Mouse (Mus musculus): ENCODE results near the gene Bcor.

GRCm38 (mm10) chrX:12076763-12077600 lies 83.2 kb downstream of the Bcor start:
- TF ChIP-seq USF1 (IDR thresholded peaks at IDR 0.05; ENCODE audit: low read depth) (no peak), POLR2A (IDR thresholded peaks at IDR 0.05; ENCODE audit: insufficient read length, low read depth) (no peak), MAX (IDR thresholded peaks at IDR 0.05; ENCODE audit: low read depth) (no peak), E2F4 (IDR thresholded peaks at IDR 0.05; ENCODE audit: insufficient read depth) (no peak), MYOD1 (IDR thresholded peaks at IDR 0.05; ENCODE audit: control insufficient read depth in 1 of 3, insufficient read length in 2 of 3, low read depth in 2 of 3) (no peak), TCF12 (IDR thresholded peaks at IDR 0.05; ENCODE audit: insufficient read depth, poor library complexity, severe bottlenecking) (no peak), SRF (IDR thresholded peaks at IDR 0.05; ENCODE audit: control insufficient read depth, insufficient read length, low read depth) (no peak), POLR2AphosphoS2 (IDR thresholded peaks at IDR 0.05; ENCODE audit: insufficient read length, low read depth) (no peak)

Data from myocyte (in vitro differentiated cells).